Mouse (Mus musculus): ENCODE data around the gene Pxdc1. TPM values are rescaled to one million over a fixed set of nuclear protein-coding genes. Genes with fewer than 3 reads are reported as not detected.

The Pxdc1 gene
- polyA plus RNA-seq, 1 experiment, result 10.6 TPM

GRCm38 (mm10) chr13:34612402-34612801 is 40.9 kb downstream of the Pxdc1 start:
- H3K4me1 ChIP-seq (ENCODE audit: control insufficient read depth, insufficient read depth, low read length), result no peaks in the 10 kb centered on the region
- no peak for TF ChIP-seq POLR2A (IDR thresholded peaks at IDR 0.05; ENCODE audit: insufficient read depth, low read length)
- no peak for TF ChIP-seq CTCF (IDR thresholded peaks at IDR 0.05; ENCODE audit: low read depth, low read length)
- TF ChIP-seq EP300 (IDR thresholded peaks at IDR 0.05; ENCODE audit: insufficient read depth, low read depth, low read length), result no peak
- no peaks in the 10 kb centered on the region for H3K36me3 ChIP-seq (ENCODE audit: control insufficient read depth, insufficient read depth, low read length, poor library complexity, severe bottlenecking)
- H3K27me3 ChIP-seq (ENCODE audit: control insufficient read depth, insufficient read depth, low read length, poor library complexity, severe bottlenecking), result no peaks in the 10 kb centered on the region
- no peaks in the 10 kb centered on the region for H3K9me3 ChIP-seq (replicated peaks; ENCODE audit: control insufficient read depth, insufficient read depth, low read length, poor library complexity, severe bottlenecking)
- no peak overlapping the region for H3K4me3 ChIP-seq (ENCODE audit: low read depth, low read length)
- H3K9ac ChIP-seq (ENCODE audit: low read depth, poor library complexity, severe bottlenecking), result no peak overlapping the region
- no peak overlapping the region for H3K27ac ChIP-seq (ENCODE audit: insufficient read depth, low read length)

GRCm38 (mm10) chr13:34609711-34610110 is 43.6 kb downstream of the Pxdc1 start:
- TF ChIP-seq POLR2A (IDR thresholded peaks at IDR 0.05; ENCODE audit: insufficient read depth, low read length) (no peak), EP300 (IDR thresholded peaks at IDR 0.05; ENCODE audit: insufficient read depth, low read depth, low read length) (no peak), CTCF (IDR thresholded peaks at IDR 0.05; ENCODE audit: low read depth, low read length) (no peak)
- Histone ChIP-seq H3K27ac (ENCODE audit: insufficient read depth, low read length) (no peak overlapping the region), H3K4me1 (ENCODE audit: control insufficient read depth, insufficient read depth, low read length) (no peaks in the 10 kb centered on the region)

GRCm38 (mm10) chr13:34607079-34607478 is 46.2 kb downstream of the Pxdc1 start:
- Histone ChIP-seq H3K4me3 (ENCODE audit: low read depth, low read length) (no peak overlapping the region), H3K9me3 (replicated peaks; ENCODE audit: control insufficient read depth, insufficient read depth, low read length, poor library complexity, severe bottlenecking) (no peaks in the 10 kb centered on the region), H3K27me3 (ENCODE audit: control insufficient read depth, insufficient read depth, low read length, poor library complexity, severe bottlenecking) (no peaks in the 10 kb centered on the region), H3K4me1 (ENCODE audit: control insufficient read depth, insufficient read depth, low read length) (no peaks in the 10 kb centered on the region), H3K9ac (ENCODE audit: low read depth, poor library complexity, severe bottlenecking) (no peak overlapping the region), H3K27ac (ENCODE audit: insufficient read depth, low read length) (no peak overlapping the region), H3K36me3 (ENCODE audit: control insufficient read depth, insufficient read depth, low read length, poor library complexity, severe bottlenecking) (no peaks in the 10 kb centered on the region)
- no peak for TF ChIP-seq POLR2A (IDR thresholded peaks at IDR 0.05; ENCODE audit: insufficient read depth, low read length)
- TF ChIP-seq CTCF (IDR thresholded peaks at IDR 0.05; ENCODE audit: low read depth, low read length), result no peak
- TF ChIP-seq EP300 (IDR thresholded peaks at IDR 0.05; ENCODE audit: insufficient read depth, low read depth, low read length), result no peak

More at GRCm38 (mm10) chr13:34609711-34610110, 43.6 kb downstream of the Pxdc1 start:
- H3K9me3 ChIP-seq (replicated peaks; ENCODE audit: control insufficient read depth, insufficient read depth, low read length, poor library complexity, severe bottlenecking), result no peaks in the 10 kb centered on the region
- H3K27me3 ChIP-seq (ENCODE audit: control insufficient read depth, insufficient read depth, low read length, poor library complexity, severe bottlenecking), result no peaks in the 10 kb centered on the region
- H3K4me3 ChIP-seq (ENCODE audit: low read depth, low read length), result no peak overlapping the region
- H3K36me3 ChIP-seq (ENCODE audit: control insufficient read depth, insufficient read depth, low read length, poor library complexity, severe bottlenecking), result no peaks in the 10 kb centered on the region
- H3K9ac ChIP-seq (ENCODE audit: low read depth, poor library complexity, severe bottlenecking), result no peak overlapping the region

GRCm38 (mm10) chr13:34605884-34606283 is 47.4 kb downstream of the Pxdc1 start:
- no peaks in the 10 kb centered on the region for H3K36me3 ChIP-seq (ENCODE audit: control insufficient read depth, insufficient read depth, low read length, poor library complexity, severe bottlenecking)
- H3K4me3 ChIP-seq (ENCODE audit: low read depth, low read length), result no peak overlapping the region
- no peaks in the 10 kb centered on the region for H3K27me3 ChIP-seq (ENCODE audit: control insufficient read depth, insufficient read depth, low read length, poor library complexity, severe bottlenecking)
- TF ChIP-seq EP300 (IDR thresholded peaks at IDR 0.05; ENCODE audit: insufficient read depth, low read depth, low read length) (no peak), CTCF (IDR thresholded peaks at IDR 0.05; ENCODE audit: low read depth, low read length) (no peak), POLR2A (IDR thresholded peaks at IDR 0.05; ENCODE audit: insufficient read depth, low read length) (no peak)
- no peaks in the 10 kb centered on the region for H3K9me3 ChIP-seq (replicated peaks; ENCODE audit: control insufficient read depth, insufficient read depth, low read length, poor library complexity, severe bottlenecking)
- H3K4me1 ChIP-seq (ENCODE audit: control insufficient read depth, insufficient read depth, low read length), result no peaks in the 10 kb centered on the region
- H3K27ac ChIP-seq (ENCODE audit: insufficient read depth, low read length), result no peak overlapping the region
- H3K9ac ChIP-seq (ENCODE audit: low read depth, poor library complexity, severe bottlenecking), result no peak overlapping the region

- no peaks in the 10 kb centered on the region for H3K36me3 ChIP-seq (ENCODE audit: control insufficient read depth, insufficient read depth, low read length, poor library complexity, severe bottlenecking)
- no peaks in the 10 kb centered on the region for H3K9me3 ChIP-seq (replicated peaks; ENCODE audit: control insufficient read depth, insufficient read depth, low read length, poor library complexity, severe bottlenecking)
- H3K27ac ChIP-seq (ENCODE audit: insufficient read depth, low read length), result no peak overlapping the region
- H3K27me3 ChIP-seq (ENCODE audit: control insufficient read depth, insufficient read depth, low read length, poor library complexity, severe bottlenecking), result no peaks in the 10 kb centered on the region
- TF ChIP-seq POLR2A (IDR thresholded peaks at IDR 0.05; ENCODE audit: insufficient read depth, low read length) (no peak), EP300 (IDR thresholded peaks at IDR 0.05; ENCODE audit: insufficient read depth, low read depth, low read length) (no peak), CTCF (IDR thresholded peaks at IDR 0.05; ENCODE audit: low read depth, low read length) (no peak)
- H3K4me3 ChIP-seq (ENCODE audit: low read depth, low read length), result no peak overlapping the region
- H3K9ac ChIP-seq (ENCODE audit: low read depth, poor library complexity, severe bottlenecking), result no peak overlapping the region
- no peaks in the 10 kb centered on the region for H3K4me1 ChIP-seq (ENCODE audit: control insufficient read depth, insufficient read depth, low read length)
These were observed 48.1 kb downstream of the Pxdc1 start for GRCm38 (mm10) chr13:34605206-34605605.

GRCm38 (mm10) chr13:34604406-34604805 is 48.9 kb downstream of the Pxdc1 start:
- Histone ChIP-seq H3K27ac (ENCODE audit: insufficient read depth, low read length) (no peak overlapping the region), H3K27me3 (ENCODE audit: control insufficient read depth, insufficient read depth, low read length, poor library complexity, severe bottlenecking) (no peaks in the 10 kb centered on the region), H3K4me1 (ENCODE audit: control insufficient read depth, insufficient read depth, low read length) (no peaks in the 10 kb centered on the region)

More at GRCm38 (mm10) chr13:34604406-34604805, 48.9 kb downstream of the Pxdc1 start:
- TF ChIP-seq CTCF (IDR thresholded peaks at IDR 0.05; ENCODE audit: low read depth, low read length), result no peak
- TF ChIP-seq POLR2A (IDR thresholded peaks at IDR 0.05; ENCODE audit: insufficient read depth, low read length), result no peak
- no peak for TF ChIP-seq EP300 (IDR thresholded peaks at IDR 0.05; ENCODE audit: insufficient read depth, low read depth, low read length)
- Histone ChIP-seq H3K9ac (ENCODE audit: low read depth, poor library complexity, severe bottlenecking) (no peak overlapping the region), H3K4me3 (ENCODE audit: low read depth, low read length) (no peak overlapping the region), H3K9me3 (replicated peaks; ENCODE audit: control insufficient read depth, insufficient read depth, low read length, poor library complexity, severe bottlenecking) (no peaks in the 10 kb centered on the region), H3K36me3 (ENCODE audit: control insufficient read depth, insufficient read depth, low read length, poor library complexity, severe bottlenecking) (no peaks in the 10 kb centered on the region)
